ENCODE assay signal across 22 mouse cellular contexts in genomic region chr15:95799632-95800031, GRCm38 (mm10).
"Had no signal": no experiment of that assay in that cellular context is flagged by ENCODE, and none has a peak within 500 bp of the region (broad histone marks: within the 10 kb centered on the region; RNA-seq: fewer than 3 reads in every experiment).

No protein-coding gene starts in this region.

- H3K27ac ChIP-seq: kidney, postnatal 0 days; layer of hippocampus, adult 2 months; left cerebral cortex, adult 2 months; limb, embryonic 12.5 days; limb, embryonic 15.5 days; liver, embryonic 13.5 days; neural tube, embryonic 13.5 days; stomach, postnatal 0 days had no signal

- H3K4me3 ChIP-seq: layer of hippocampus, adult 2 months; left cerebral cortex, adult 2 months; limb, embryonic 12.5 days; limb, embryonic 15.5 days; liver, embryonic 13.5 days; myocyte; neural tube, embryonic 13.5 days had no signal

- DNase-seq: kidney, adult 2 months; kidney, postnatal 25 days; layer of hippocampus, adult 9-11 months; layer of hippocampus, postnatal 36 days; left cerebral cortex, postnatal 4 days; liver, embryonic 13.5 days; lung, adult 2 months; lung, postnatal 14 days; lung, postnatal 4 days; midbrain, embryonic 14.5 days; thymus, adult 2 months; thymus, postnatal 14 days; thymus, postnatal 4 days had no signal

- H3K36me3 ChIP-seq: liver, embryonic 13.5 days; neural tube, embryonic 13.5 days had no signal

- ATAC-seq: intestine, postnatal 0 days had no signal
